Mouse (Mus musculus) stomach, postnatal 0 days (tissue): ENCODE measurements around the gene Krt81. TPM values are rescaled to one million over a fixed set of nuclear protein-coding genes. Genes with fewer than 3 reads are reported as not detected.

ENCODE experiments used
- ATAC-seq: fragments of 200-750 bp; cut with Nextera tagmentation; 2 replicates; pipeline ENCODE4 v1.8.0; 2017; ENCODE audit not compliant: low FRiP score, low TSS enrichment
- DNase-seq: peaks from one replicate; pipeline ENCODE4 v3.0.0-alpha.2; 2016; ENCODE audit warnings: low spot score
- H3K27ac ChIP-seq: fragments of 300-500 bp; sonication (generic); replicated peaks from 2 replicates; pipeline ENCODE4 v1.5.1; 2014; ENCODE audit warnings: mild to moderate bottlenecking, control low read depth
- H3K27me3 ChIP-seq: fragments of 300-500 bp; sonication (generic); 2 replicates; pipeline ENCODE4 v1.6.1; 2014; ENCODE audit warnings: low read length; ENCODE audit not compliant: control insufficient read depth, insufficient read depth
- H3K36me3 ChIP-seq: fragments of 300-500 bp; sonication (generic); 2 replicates; pipeline ENCODE4 v1.6.1; 2014; ENCODE audit warnings: low read length, mixed read lengths; ENCODE audit not compliant: control insufficient read depth, insufficient read depth
- H3K4me1 ChIP-seq: fragments of 300-500 bp; sonication (generic); replicated peaks from 2 replicates; pipeline ENCODE4 v1.6.1; 2014; ENCODE audit warnings: antibody characterized with exemption; ENCODE audit not compliant: control insufficient read depth, insufficient read depth
- H3K4me2 ChIP-seq: fragments of 300-500 bp; sonication (generic); replicated peaks from 2 replicates; pipeline ENCODE4 v1.6.1; 2014; ENCODE audit warnings: low read depth, mild to moderate bottlenecking, control low read depth, moderate library complexity
- H3K4me3 ChIP-seq: fragments of 300-500 bp; sonication (generic); 2 replicates; pipeline ENCODE4 v1.5.1; 2014; ENCODE audit warnings: low read depth, low read length, control low read depth
- H3K9ac ChIP-seq: fragments of 300-500 bp; sonication (generic); 2 replicates; pipeline ENCODE4 v1.6.1; 2014; ENCODE audit warnings: mild to moderate bottlenecking, low read length, control low read depth, mixed read lengths
- H3K9me3 ChIP-seq: fragments of 300-500 bp; sonication (generic); 2 replicates; pipeline ENCODE4 v1.6.1; 2016; ENCODE audit warnings: low read length; ENCODE audit not compliant: control insufficient read depth
- CTCF ChIP-seq: IDR thresholded peaks from 2 replicates; pipeline ENCODE4 v1.5.1; 2016; ENCODE audit warnings: antibody characterized with exemption, low read depth, mild to moderate bottlenecking, moderate library complexity
- EP300 ChIP-seq: optimal IDR thresholded peaks from 2 replicates; pipeline ENCODE3; 2016; ENCODE audit warnings: antibody characterized with exemption
- WGBS: fragments of 180-500 bp; shearing (Covaris S2); extraction: QIAGEN DNeasy Blood & Tissue Kit; methylation state at CpG from one replicate; pipeline ENCODE4 v1.1.7; 2014; 5-methylcytosine and 5-hydroxymethylcytosine counted together
- polyA plus RNA-seq: library from polyadenylated mRNA; unstranded; fragments of >200 nt; fragmentation: Nextera tagmentation; extraction: Ambion mirVana; gene quantifications from 2 replicates; pipeline ENCODE4 v1.2.1, GENCODE M21; 2015

Krt81 gene
- polyA plus RNA-seq, 1 experiment from 2014 or later = not detected

- TF ChIP-seq CTCF (no peak), EP300 (no peak)
- ATAC-seq (no peak), DNase-seq (no peak)
- WGBS = 26% methylated on average over 4 of the region's 4 CpGs
- H3K36me3 ChIP-seq = no peaks in the 10 kb centered on the region
- no peak overlapping the region for H3K27ac ChIP-seq
- no peak overlapping the region for H3K4me3 ChIP-seq
- no peaks in the 10 kb centered on the region for H3K9me3 ChIP-seq
- peaks cover 3% of the 10 kb centered on the region; the same call in 1 of the 2 replicates for H3K4me1 ChIP-seq
- H3K4me2 ChIP-seq = no peak overlapping the region
- H3K9ac ChIP-seq = no peak overlapping the region
- no peaks in the 10 kb centered on the region for H3K27me3 ChIP-seq
Measured at GRCm38 (mm10) chr15:101482056-101482455, 18.5 kb upstream of the Krt81 start.

DNA sequence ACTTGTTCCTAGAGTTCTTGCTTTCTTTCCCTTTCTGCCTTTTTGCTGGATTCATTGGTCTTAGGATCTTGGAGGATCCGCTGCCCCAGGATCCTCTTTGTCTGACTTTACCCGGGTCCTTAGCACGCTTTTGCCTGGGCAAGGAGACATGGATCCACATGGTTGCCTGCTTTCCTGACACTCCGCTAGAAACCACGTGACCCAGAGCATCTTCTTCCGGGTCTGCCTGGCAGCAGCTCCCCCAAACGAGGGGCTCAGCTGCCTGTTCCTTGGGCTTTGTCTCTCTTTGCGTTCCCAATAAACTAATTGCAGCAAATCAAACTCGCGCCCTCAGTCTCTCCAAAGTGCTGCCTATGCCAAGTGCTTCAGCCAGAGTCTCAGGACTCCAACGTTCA, 16.1 kb upstream of the Krt81 start:
- H3K4me3 ChIP-seq = peak overlapping the region; percentile 30; the same call in 1 of the 2 replicates
- H3K4me2 ChIP-seq = peak overlapping the region; percentile 58
- H3K9me3 ChIP-seq = no peaks in the 10 kb centered on the region
- H3K36me3 ChIP-seq = no peaks in the 10 kb centered on the region
- H3K4me1 ChIP-seq = peaks cover 3% of the 10 kb centered on the region; the same call in 1 of the 2 replicates
- TF ChIP-seq EP300 (no peak), CTCF (no peak)
- 38% methylated on average over 11 of the region's 11 CpGs for WGBS
- peak overlapping the region; percentile 27; the same call in 1 of the 2 replicates for H3K9ac ChIP-seq
- ATAC-seq (no peak), DNase-seq (no peak)
- H3K27me3 ChIP-seq = no peaks in the 10 kb centered on the region
- no peak overlapping the region for H3K27ac ChIP-seq

- Histone ChIP-seq H3K4me2 (peak overlapping the region; percentile 58), H3K36me3 (no peaks in the 10 kb centered on the region), H3K27me3 (no peaks in the 10 kb centered on the region), H3K27ac (no peak overlapping the region), H3K9me3 (no peaks in the 10 kb centered on the region), H3K4me3 (peak overlapping the region; percentile 30), H3K9ac (peak overlapping the region; percentile 27; the same call in 1 of the 2 replicates), H3K4me1 (peaks cover 3% of the 10 kb centered on the region; the same call in 1 of the 2 replicates)
- 6% methylated on average over 31 of the region's 31 CpGs for WGBS
- ATAC-seq = peak; percentile 70
- DNase-seq = peak; percentile 72
- TF ChIP-seq CTCF = peak; percentile 69
- no peak for TF ChIP-seq EP300
Measured at GRCm38 (mm10) chr15:101479007-101479665, 15.6 kb upstream of the Krt81 start.

- Histone ChIP-seq H3K4me3 (no peak within 1 kb of the TSS), H3K4me2 (no peak within 1 kb of the TSS), H3K9me3 (no peaks in the 10 kb centered on the region), H3K27ac (no peak within 1 kb of the TSS), H3K27me3 (no peaks in the 10 kb centered on the region), H3K36me3 (no peaks in the 10 kb centered on the region), H3K4me1 (no peaks in the 10 kb centered on the region), H3K9ac (no peak within 1 kb of the TSS)
- DNase-seq (peak; percentile 83), ATAC-seq (peak; percentile 63)
- TF ChIP-seq EP300 (no peak), CTCF (no peak)
- 21% methylated on average over 10 of the region's 10 CpGs for WGBS
Measured at GRCm38 (mm10) chr15:101472952-101473528, 9.5 kb upstream of the Krt81 start, which contains the start of gene Krt86. TSS of gene Krt86 (plus strand) at chr15:101473478.

DNA sequence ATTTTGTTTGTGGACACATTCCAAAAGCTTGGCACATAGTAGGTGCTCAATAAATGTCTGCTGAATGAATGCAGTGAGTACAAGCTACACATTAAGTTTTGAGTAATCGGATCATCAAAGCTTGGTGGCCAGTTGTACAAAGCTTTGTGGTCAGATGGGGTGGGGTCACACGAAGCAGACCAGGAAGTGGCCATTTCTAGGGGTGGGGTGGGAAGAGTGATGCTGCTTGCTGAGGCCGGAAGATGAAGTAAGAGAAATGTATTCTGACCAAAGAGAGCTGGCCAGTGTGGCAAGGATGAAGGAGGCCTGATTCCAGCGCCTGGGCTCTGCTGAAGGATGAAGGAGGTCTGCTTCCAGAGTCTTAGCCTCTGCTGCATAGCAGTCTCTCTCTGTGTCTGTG, 5.5 kb upstream of the Krt81 start:
- Histone ChIP-seq H3K27me3 (no peaks in the 10 kb centered on the region), H3K4me3 (no peak overlapping the region), H3K36me3 (no peaks in the 10 kb centered on the region), H3K27ac (no peak overlapping the region), H3K9ac (no peak overlapping the region), H3K4me1 (no peaks in the 10 kb centered on the region), H3K9me3 (no peaks in the 10 kb centered on the region), H3K4me2 (no peak overlapping the region)
- no peak for TF ChIP-seq CTCF
- no peak for TF ChIP-seq EP300
- DNase-seq (no peak), ATAC-seq (no peak)
- 72% methylated on average over 4 of the region's 4 CpGs for WGBS

DNA sequence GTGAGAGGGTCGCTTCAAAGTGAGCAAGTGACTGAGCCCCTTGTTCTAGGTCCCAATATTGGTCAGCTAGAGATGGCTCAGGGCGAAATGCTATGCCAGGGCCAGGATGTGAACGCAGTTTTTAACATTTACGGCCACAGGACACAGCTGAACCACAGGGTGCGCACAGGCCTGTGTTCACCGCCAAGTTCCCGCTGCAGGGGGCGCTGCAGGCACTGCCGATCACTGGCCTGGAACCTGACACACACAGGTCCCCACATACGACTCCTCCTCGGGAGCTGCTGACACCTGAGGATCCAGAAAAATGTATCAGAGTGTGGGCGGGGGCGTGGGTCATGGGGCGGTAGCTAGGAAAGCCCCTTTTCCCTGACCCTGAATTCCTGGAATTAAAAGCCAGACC, 4.3 kb downstream of the Krt81 start:
- no peak overlapping the region for H3K9ac ChIP-seq
- ATAC-seq = no peak
- DNase-seq = peak; percentile 25
- H3K36me3 ChIP-seq = no peaks in the 10 kb centered on the region
- H3K9me3 ChIP-seq = no peaks in the 10 kb centered on the region
- no peaks in the 10 kb centered on the region for H3K27me3 ChIP-seq
- no peaks in the 10 kb centered on the region for H3K4me1 ChIP-seq
- no peak overlapping the region for H3K4me3 ChIP-seq
- H3K4me2 ChIP-seq = no peak overlapping the region
- H3K27ac ChIP-seq = no peak overlapping the region
- TF ChIP-seq CTCF (peak; percentile 33; the same call in 1 of the 2 replicates), EP300 (no peak)
- 77% methylated on average over 14 of the region's 14 CpGs for WGBS
